Mouse (Mus musculus) neural tube, embryonic 10.5 days (tissue): ENCODE data around the gene Sh2d3c.

Experiments used
- DNase-seq: peaks from one replicate; pipeline ENCODE4 v3.0.0-alpha.2; 2017; ENCODE audit warnings: low spot score; ENCODE audit errors: extremely low spot score

Sh2d3c gene

DNA sequence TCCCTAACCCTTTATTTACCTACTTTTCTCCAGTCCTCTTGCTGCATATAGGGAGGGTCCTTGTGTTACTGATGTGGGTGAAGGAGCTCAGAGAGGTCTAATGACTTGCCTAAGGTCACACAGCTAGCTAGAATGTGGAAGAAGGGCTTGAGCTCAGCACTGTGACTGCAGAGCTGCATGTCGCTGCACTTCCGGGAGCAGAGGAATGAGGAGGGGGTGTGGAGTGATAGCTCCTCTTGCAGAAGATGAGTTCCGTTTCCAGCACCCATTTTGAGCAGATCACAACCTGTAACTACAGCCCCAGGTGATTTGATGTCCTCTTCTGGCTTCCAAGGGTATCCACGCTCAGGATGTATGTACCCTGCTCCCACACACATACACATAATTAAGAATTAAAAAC lies 3.3 kb downstream of the Sh2d3c start:
- no peak for DNase-seq

DNA sequence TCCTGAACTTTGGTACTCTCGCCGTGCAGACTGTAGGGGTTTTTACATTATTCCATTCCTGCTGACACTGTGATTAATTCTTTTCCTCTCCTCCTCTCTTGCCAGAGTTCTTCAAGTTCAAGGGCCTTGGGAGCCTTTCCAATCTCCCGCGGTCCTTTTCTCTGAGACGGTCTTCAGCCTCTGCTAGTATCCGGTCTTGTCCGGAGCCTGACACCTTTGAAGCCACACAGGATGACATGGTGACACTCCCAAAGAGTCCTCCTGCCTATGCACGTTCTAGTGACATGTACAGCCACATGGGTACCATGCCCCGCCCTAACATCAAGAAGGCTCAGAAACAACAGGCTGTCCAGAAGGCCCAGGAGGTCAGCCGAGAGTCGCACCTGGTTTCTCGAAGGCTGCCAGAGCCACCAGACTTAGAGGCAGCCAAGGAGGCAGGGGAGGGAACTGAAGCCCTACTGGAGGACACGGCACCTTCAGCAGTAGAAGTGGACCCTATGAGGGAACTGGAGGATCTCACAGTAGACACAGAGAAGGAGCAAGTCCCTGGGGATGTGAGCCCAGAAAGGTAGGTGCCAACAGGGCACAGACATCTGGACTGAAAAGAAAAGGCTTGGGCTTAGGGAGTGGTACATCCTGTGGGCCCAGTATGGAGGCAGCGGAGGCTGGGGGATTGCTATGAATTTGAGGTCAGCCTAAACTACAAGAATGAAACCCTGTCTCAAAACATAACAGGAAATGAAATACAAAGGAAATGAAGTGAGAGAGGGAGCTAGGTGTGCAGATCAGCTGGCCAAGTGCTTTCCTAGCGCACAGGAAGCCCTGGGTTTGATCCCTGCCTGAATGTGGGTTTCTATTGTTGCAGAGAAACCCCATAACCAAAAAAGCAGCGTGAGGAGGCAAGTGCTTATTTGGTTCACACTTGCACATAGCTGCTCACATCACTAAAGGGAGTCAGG lies 4.3 kb downstream of the Sh2d3c start:
- no peak for DNase-seq

GRCm38 (mm10) chr2:32727435-32727834 lies 6.6 kb downstream of the Sh2d3c start:
- peak; percentile 88 for DNase-seq

DNA sequence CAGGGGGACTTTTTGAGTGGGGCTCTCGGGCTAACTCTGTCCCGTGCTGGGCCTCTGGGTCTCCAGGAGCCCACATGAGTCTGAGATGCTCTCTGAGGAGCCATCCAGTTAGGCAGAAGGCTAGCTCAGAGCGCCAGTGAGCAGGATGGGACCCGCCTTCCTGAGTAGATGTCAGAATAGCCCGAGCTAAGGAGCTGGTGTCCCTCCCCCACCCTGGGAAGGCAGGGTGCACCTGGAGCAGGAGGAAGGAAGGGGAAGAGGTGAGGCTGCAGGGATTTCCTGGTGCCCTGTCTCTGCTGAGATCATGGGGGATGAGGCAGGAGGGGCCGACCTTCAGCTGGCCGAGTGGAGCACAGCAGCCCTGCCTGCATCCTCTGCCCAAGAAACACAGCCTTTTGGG lies 7.6 kb downstream of the Sh2d3c start:
- DNase-seq: no peak

GRCm38 (mm10) chr2:32729547-32729946 lies 8.7 kb downstream of the Sh2d3c start:
- DNase-seq: no peak

- DNase-seq: peak; percentile 72
Measured at GRCm38 (mm10) chr2:32730854-32731253, 10.0 kb downstream of the Sh2d3c start.

GRCm38 (mm10) chr2:32731911-32732310 lies 11.1 kb downstream of the Sh2d3c start:
- DNase-seq: no peak

GRCm38 (mm10) chr2:32732695-32733094 lies 11.8 kb downstream of the Sh2d3c start:
- no peak for DNase-seq

DNA sequence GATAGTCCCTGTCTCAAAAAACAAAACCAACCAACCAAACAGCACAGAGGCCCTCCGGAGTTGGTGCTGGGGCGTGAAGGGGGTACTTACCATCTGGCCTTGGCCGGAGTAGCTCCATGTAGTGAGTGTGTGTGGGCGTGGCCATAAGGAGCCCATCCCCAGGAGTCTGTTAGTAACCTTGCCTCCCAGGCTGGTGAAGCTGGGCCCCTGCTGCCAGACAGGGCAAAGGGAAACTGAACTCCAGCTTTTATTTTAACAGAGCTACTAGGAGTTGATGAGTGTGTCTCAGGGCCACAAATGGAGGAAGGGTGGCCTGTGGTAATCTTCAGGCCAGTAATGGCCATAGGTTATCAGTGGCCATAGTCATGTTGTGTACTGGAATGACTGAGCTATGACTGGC lies 13.6 kb downstream of the Sh2d3c start:
- no peak for DNase-seq

DNA sequence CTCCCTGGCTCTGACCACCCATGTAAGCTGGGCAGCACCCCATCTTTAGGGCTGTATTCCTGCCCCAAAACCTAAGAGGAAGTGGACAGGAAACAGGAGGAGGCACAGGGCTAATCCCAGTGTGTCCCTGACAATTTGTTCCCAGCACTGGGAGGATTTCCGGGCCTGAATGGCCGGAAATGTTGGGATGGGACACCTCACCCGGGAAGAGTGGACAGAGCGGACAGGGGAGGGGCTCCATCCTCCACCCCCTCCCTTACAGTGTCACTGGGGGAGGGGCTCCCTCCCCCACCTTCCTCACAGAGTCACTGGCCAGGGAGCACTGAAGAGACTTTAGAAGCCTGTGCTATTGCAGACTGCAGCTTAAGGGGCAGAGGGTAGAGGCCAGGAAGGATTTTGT lies 14.1 kb downstream of the Sh2d3c start:
- DNase-seq: no peak

DNA sequence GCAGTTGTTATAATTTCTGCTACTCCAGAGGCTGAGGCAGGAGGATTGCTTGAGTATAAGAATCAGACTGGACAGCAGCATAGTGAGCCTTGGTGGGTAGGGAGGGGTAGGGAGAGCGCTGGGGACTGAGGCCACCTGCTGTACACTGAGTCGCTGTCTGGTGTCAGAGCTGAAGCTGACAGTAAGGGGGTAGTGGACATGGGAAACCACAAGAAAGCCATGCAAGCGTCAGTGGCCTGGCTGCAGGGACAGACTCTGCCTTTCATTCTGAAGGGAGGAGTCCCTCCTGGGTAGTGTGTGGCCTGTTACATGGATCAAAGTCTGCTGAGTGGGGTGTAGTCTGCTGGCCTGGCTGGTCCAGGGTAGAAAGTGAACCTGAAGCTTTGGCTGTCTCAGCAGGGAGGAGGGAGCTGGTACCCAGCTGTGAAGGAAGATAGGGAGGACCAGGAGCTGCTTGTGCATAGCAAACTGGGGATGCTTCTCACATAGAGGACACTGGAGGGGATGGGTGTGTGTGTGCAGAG lies 15.5 kb downstream of the Sh2d3c start:
- no peak for DNase-seq

GRCm38 (mm10) chr2:32737008-32737407 lies 16.2 kb downstream of the Sh2d3c start:
- no peak for DNase-seq

GRCm38 (mm10) chr2:32739311-32739710 lies 18.5 kb downstream of the Sh2d3c start:
- DNase-seq: no peak

GRCm38 (mm10) chr2:32740916-32741272 lies 20.0 kb downstream of the Sh2d3c start, which contains the start of gene 6330409D20Rik:
Gene 6330409D20Rik, minus strand, starts transcription at chr2:32741016.
- no peak for DNase-seq

DNA sequence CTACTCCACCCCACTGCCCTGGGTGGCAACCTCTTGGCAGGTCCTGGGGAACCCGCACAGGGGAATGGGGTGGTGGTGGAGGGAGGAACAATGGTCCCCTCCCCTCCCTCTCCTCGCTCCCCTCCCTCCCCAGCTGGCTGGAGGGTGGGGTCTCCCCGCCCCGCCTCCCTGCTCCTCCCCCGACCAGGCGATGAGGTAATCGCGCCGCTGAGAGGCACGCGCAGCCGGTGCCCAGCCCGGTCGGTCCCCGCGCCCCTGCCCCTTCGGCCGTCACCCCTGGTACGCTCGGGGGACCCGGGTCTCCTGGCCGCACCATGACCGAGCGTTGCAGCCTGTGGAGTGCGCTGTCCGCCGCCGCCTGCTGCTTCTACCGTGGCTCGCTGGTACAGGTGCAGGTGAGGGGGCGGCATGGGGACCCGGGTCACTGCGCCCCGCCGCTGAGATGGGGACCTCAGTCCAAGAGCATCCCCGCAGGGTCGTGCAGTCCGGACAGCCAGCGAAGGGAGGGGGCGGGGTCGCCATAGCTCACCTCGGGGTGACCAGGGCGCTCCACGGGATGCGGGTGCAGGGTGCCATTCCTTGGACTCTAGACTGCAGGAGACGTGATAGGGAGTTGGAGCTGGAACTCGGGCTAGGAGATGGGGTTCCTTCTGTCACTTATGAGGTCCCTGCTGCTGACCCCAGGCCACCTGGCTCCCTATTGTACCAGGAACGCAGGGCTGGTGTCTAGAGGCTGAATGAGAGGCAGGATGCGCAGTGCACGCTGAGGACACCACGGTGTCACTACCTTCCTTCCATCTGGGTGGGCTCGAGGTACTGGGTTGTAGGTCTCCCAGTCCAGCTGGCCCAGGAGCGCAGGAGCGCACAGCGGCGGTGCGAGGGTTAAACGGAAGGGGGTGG lies 20.7 kb downstream of the Sh2d3c start:
- DNase-seq: peak; percentile 70

DNA sequence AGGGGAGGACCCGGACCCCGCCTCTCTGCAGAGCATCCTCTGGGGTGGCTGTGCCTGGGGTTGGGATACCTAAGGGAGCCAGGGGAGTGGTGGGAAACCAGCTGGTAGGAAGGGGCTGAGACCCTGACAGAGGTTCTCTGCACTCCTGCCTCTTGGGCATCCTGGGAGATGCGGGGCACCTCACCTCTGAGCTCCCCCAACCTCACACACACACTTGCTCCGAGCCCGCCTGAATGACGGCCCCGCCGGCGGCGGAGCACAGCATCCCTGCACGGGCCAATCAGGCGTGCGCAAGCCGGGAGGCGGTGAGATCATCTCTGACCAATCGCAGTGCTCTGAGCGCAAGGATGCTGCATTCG lies 21.3 kb downstream of the Sh2d3c start:
- peak; percentile 79 for DNase-seq

GRCm38 (mm10) chr2:32744272-32744982 lies 23.6 kb downstream of the Sh2d3c start:
- no peak for DNase-seq

- DNase-seq: no peak
Measured at GRCm38 (mm10) chr2:32749082-32749481, 28.2 kb downstream of the Sh2d3c start.

DNA sequence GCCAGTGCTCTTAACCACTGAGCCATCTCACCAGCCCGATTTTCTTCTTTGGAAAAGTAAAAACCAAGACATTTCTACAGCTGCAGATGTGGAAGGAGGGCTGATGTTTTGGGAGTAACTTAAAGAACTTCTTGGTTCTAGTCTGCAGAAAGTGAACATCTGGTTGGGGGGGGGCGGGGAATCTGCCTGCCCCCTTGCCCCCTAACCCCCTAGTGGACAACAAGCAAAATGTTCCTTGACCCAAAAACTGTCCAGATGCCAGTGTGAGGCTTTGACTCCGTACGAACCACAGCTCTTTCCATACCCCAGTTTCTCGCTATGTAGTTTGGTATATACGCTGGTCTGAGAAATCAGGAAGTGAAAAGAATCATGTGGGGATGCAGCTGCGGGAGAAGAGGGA lies 29.3 kb downstream of the Sh2d3c start:
- DNase-seq: no peak

DNA sequence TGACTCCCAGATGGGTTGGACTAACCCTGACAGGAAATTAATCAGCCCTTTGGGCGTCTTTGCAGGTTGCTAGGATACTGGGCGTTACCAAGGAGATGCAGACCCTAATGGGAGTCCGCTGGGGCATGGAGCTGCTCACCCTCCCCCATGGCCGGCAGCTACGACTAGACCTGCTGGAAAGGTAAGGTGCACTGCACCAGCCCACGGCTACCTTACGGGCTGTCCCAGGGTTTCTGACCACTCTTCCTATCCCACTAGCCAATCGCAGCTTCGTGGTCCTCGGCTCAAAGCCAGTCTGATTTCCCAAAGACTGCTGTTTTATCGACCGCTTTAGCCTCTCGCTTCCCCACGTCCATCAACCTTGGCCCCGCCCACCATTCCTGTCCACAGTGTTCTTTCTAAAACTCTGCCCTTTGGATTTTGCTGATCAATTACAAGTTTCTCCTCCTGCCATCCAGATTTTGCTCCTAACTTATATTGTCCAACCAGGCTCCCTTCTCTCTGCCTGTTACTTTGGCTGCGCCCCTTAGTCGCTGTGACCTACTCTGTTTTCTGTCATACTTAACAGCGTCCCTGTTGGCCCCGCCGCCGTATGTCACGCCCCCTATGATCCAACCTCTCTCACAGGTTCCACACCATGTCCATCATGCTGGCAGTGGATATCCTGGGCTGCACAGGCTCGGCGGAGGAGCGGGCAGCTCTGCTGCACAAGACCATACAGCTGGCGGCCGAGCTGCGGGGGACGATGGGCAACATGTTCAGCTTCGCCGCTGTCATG lies 30.2 kb downstream of the Sh2d3c start:
- DNase-seq: peak; percentile 86

GRCm38 (mm10) chr2:32751665-32752033 lies 30.8 kb downstream of the Sh2d3c start:
- no peak for DNase-seq
